In genomic region chr3:84917903-84918679, GRCm38 (mm10) we compare ENCODE assay signal across 26 mouse cellular contexts.
DNase-seq lines count a peak whose midpoint lies in the region; ATAC-seq and TF ChIP-seq lines count a peak whose summit lies in the region.
"Had no signal": no experiment of that assay in that cellular context is flagged by ENCODE, and none has a peak within 500 bp of the region (broad histone marks: within the 10 kb centered on the region; RNA-seq: fewer than 3 reads in every experiment).

No protein-coding gene starts in this region.

- no peak for TF ChIP-seq POLR2A in bone marrow macrophage, adult 2 months (IDR thresholded peaks at IDR 0.05; ENCODE audit: borderline replicate concordance, low read depth, low read length)

- H3K27ac ChIP-seq in bone marrow macrophage, adult 2 months (ENCODE audit: insufficient read depth, low read depth, low read length), result peak overlapping the region; percentile 61
- no peak overlapping the region for H3K27ac ChIP-seq in intestine, embryonic 16.5 days (ENCODE audit: low read length)
- H3K27ac ChIP-seq: forebrain, embryonic 15.5 days; hindbrain, embryonic 13.5 days; liver, embryonic 14.5 days; midbrain, embryonic 10.5 days; midbrain, embryonic 15.5 days; neural tube, embryonic 12.5 days had no signal

- no peak overlapping the region for H3K4me3 ChIP-seq in bone marrow macrophage, adult 2 months (ENCODE audit: insufficient read depth, low read length)
- no peak overlapping the region for H3K4me3 ChIP-seq in intestine, embryonic 16.5 days (ENCODE audit: low read length)
- H3K4me3 ChIP-seq: forebrain, embryonic 15.5 days; hindbrain, embryonic 13.5 days; midbrain, embryonic 10.5 days; midbrain, embryonic 15.5 days; neural tube, embryonic 12.5 days had no signal

- no peaks in the 10 kb centered on the region for H3K9me3 ChIP-seq in intestine, embryonic 16.5 days (ENCODE audit: control insufficient read depth, low read length)
- H3K9me3 ChIP-seq: forebrain, embryonic 15.5 days; hindbrain, embryonic 13.5 days; midbrain, embryonic 10.5 days; midbrain, embryonic 15.5 days; neural tube, embryonic 12.5 days had no signal

- H3K4me1 ChIP-seq in bone marrow macrophage, adult 2 months (ENCODE audit: control insufficient read depth, insufficient read depth, low read length), result peaks cover 17% of the 10 kb centered on the region
- peaks cover 3% of the 10 kb centered on the region; the same call in 1 of the 2 replicates for H3K4me1 ChIP-seq in intestine, embryonic 16.5 days (ENCODE audit: control insufficient read depth, insufficient read depth, low read length)
- H3K4me1 ChIP-seq: forebrain, embryonic 15.5 days; midbrain, embryonic 10.5 days; midbrain, embryonic 15.5 days; neural tube, embryonic 12.5 days had no signal

- no peak overlapping the region for H3K9ac ChIP-seq in intestine, embryonic 16.5 days (ENCODE audit: low read depth, low read length)
- H3K9ac ChIP-seq: forebrain, embryonic 15.5 days; hindbrain, embryonic 13.5 days; liver, embryonic 14.5 days; lung, embryonic 14.5 days; midbrain, embryonic 15.5 days; neural tube, embryonic 12.5 days had no signal

- H3K27me3 ChIP-seq in intestine, embryonic 16.5 days (replicated peaks; ENCODE audit: control insufficient read depth, insufficient read depth, low read length), result no peaks in the 10 kb centered on the region
- H3K27me3 ChIP-seq: forebrain, embryonic 15.5 days; hindbrain, embryonic 13.5 days; midbrain, embryonic 15.5 days; neural tube, embryonic 12.5 days had no signal

- peak; percentile 22 for DNase-seq in adrenal gland, adult 2 months
- no peak for DNase-seq in adrenal gland, postnatal 14 days
- peak; percentile 47 for DNase-seq in 3T3-L1 (ENCODE audit: low read depth, low spot score)
- no peak for DNase-seq in cerebellum, adult 9-11 months
- DNase-seq: adrenal gland, adult 8-10 months; cerebellum, adult 11-12 months; cerebellum, postnatal 25 days; heart, postnatal 4 days; kidney, adult 9 months; kidney, postnatal 14 days; liver; lung, embryonic 14.5 days; lung, postnatal 14 days; thymus, postnatal 14 days had no signal

- ATAC-seq in monocyte, adult 5-6 weeks (replicated peaks; ENCODE audit: insufficient number of reproducible peaks, low FRiP score, low TSS enrichment, poor library complexity, severe bottlenecking), result 0 out of 2 replicates have a peak, but pooled peaks have one; percentile 13
- no peak for ATAC-seq in intestine, embryonic 16.5 days
- ATAC-seq: activated CD4-positive, CD25-positive, alpha-beta regulatory T cell, adult 4 months; forebrain, embryonic 15.5 days; intestine, postnatal 0 days; midbrain, embryonic 15.5 days had no signal

- H3K4me2 ChIP-seq in intestine, embryonic 16.5 days (ENCODE audit: low read depth, low read length), result no peak overlapping the region
- H3K4me2 ChIP-seq: forebrain, embryonic 15.5 days; heart, embryonic 11.5 days; hindbrain, embryonic 13.5 days; lung, embryonic 14.5 days; midbrain, embryonic 15.5 days; neural tube, embryonic 12.5 days had no signal

- H3K36me3 ChIP-seq in intestine, embryonic 16.5 days (ENCODE audit: control insufficient read depth, insufficient read depth, low read length), result no peaks in the 10 kb centered on the region
- H3K36me3 ChIP-seq: forebrain, embryonic 15.5 days; hindbrain, embryonic 13.5 days; midbrain, embryonic 10.5 days; midbrain, embryonic 15.5 days; neural tube, embryonic 12.5 days had no signal

- no peak for TF ChIP-seq CTCF in bone marrow macrophage, adult 2 months (IDR thresholded peaks at IDR 0.05; ENCODE audit: low read depth, low read length)

- 75% methylated on average over 9 of the region's 9 CpGs for WGBS in intestine, embryonic 16.5 days

Comparison
In these comparisons a context has a peak if more than half of its experiments do, and no peak if none do; other contexts are left out.
1. DNase-seq: peak in adrenal gland, adult 2 months (single experiment) and 3T3-L1 (single experiment); none in adrenal gland, postnatal 14 days (single experiment) and cerebellum, adult 9-11 months (single experiment).